Mouse (Mus musculus) adrenal gland, adult 8-10 months (tissue): ENCODE data around the gene C2cd5. TPM values are rescaled to one million over a fixed set of nuclear protein-coding genes. Genes with fewer than 3 reads are reported as not detected.

Experiments
- DNase-seq: peaks from one replicate; pipeline ENCODE4 v3.0.0; 2022
- total RNA-seq, 4 experiments: library from RNA; stranded (reverse); gene quantifications; 2 replicates each; pipeline ENCODE4 v1.2.4; 2022

Gene C2cd5
- total RNA-seq, 4 experiments from 2014 or later: 18.8 to 47.8 (median 33.3) TPM

GRCm38 (mm10) chr6:143115011-143115445, 15.1 kb upstream of the C2cd5 start:
- peak; percentile 76 for DNase-seq

GRCm38 (mm10) chr6:143114556-143114955, 14.6 kb upstream of the C2cd5 start:
- peak; percentile 70 for DNase-seq

DNA sequence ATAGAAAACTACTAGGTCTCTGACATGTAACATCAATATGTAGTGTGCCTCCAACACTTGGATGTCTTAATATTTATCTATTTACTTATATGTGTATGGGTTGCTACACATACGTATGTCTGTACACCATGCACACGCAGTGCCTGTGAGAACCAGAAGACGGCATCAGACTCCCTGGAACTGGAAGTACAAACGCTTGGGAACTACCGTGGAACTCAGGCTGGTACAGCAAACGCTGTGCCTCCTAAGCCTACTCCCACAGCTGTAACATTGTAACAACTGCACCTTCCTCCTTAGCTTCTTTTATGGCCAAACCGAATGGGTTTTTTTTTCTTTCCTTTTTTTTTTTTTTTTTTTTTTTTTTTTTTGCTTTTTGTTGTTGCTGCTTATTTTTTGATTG, 10.4 kb upstream of the C2cd5 start:
- DNase-seq: no peak

DNA sequence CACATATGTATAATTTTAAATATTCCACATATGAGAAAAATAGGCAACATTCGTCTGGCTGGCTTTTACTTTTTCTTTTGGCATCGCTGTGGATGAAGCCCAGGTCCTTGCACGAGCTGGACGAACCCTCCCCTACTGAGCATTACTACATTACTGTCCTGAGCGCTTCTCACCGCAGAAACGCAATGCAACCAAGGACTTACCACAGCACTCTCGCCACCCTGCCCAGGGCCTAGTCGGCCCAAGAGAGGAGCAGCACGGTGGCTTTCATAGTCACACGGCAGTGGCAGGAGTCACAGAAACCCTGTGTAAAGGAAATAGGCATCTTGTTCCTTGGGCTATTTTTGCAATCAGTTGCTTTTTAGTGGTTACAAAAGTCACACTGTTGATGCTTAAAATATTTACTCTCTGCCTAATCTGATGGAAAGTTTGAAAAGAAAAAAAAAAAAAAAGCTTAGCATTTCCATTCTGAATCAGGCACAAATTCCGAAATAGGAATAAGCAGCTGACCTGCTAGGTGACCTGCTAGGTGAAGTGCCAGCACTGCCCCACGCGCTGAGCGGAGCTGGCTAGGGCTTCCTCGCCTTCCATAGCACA, 9.8 kb upstream of the C2cd5 start:
- no peak for DNase-seq

DNA sequence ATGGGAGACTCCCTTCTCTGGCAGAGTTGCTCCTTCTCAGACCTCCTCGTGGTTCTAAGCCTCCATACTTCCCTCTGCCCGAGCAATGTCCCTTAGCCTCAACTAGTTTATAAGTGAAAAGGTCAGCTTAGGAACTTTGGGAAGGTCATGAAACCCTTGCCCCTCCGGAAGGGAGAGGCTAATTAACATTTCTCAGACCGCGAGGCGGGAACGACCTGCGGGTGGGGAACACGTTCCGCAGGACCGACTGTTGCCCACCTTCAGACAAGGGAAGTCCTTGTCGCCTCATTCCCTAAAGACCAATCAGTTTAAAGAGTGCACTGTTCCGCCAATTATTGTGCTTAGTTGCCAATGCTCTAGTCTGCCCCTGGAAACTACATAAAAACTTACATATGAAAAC, 8.1 kb upstream of the C2cd5 start:
- DNase-seq: no peak

DNA sequence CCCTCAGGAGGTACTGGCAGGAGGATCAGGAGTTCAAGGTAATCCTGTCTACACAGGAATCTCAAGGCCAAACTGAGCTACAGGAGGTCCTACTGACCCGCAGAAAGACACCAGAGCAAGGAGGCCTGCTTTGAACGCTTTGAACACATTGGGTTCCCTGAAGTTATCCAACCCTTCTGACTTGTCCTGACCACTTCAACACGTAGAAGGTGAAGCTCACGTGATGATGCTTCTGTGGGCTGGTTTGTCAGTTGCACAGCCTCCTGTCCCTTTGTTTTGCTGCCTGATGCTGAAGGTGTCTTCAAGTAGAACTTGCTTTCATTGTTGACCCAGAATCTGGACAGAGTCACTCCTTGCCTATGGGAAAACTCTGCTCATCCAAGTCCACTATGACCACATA, 7.7 kb upstream of the C2cd5 start:
- DNase-seq: no peak

DNA sequence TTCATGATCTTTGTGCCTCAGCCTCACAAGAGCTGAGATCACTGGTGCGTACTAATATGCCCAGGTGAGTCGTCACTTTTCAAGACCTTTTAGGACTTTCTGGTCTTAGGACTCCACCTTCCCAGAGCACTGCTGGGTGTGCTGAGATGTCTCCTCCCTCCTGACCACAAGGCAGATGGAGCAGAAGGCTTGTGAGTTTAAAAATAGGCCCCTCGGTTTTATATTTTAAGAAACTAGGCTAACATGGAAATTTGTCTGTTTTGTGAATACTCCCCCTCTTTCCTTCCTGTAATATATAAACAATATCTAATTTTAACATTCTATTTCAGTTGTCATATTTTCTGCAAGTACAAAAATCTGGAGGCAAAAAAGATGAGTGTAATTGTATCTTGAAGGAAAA, 5.8 kb upstream of the C2cd5 start:
- DNase-seq: no peak

DNA sequence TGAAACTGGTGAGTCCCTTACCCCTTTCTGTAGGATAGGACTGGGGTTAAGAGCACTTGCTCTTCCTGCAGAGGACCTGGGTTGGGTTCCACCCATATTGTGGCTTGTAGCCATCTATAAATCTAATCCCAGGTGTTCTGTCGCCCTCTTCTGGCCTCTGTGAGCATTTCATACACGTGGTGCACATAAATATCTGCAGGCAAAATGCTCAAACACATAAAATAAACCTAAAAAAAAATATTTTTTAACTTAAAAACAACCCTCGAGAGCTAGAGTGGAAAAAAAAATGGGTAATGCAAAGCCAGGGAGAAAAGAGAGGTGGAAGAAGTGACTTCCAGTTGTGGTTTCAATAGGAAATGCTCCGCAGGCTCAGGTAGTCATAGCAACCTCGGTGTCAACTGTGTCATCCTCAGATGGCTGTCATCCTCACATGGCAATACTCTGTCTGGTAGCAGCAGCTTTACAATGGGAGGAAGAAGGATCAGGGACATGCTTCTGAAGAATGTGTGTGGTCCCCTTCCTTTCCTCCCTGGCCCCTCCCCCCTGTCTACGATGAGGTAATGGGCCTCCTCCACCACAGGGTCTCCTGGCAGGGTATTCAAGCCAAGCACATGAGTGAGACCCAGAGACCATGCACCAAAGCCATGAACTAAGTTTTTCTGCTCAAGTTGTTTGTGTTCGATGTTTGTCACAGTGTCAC, 4.2 kb upstream of the C2cd5 start:
- DNase-seq: no peak

- no peak for DNase-seq
These were observed 656 bp upstream of the C2cd5 start for GRCm38 (mm10) chr6:143100478-143101115.

GRCm38 (mm10) chr6:143099281-143099680, 660 bp downstream of the C2cd5 start:
- peak; percentile 50 for DNase-seq

DNA sequence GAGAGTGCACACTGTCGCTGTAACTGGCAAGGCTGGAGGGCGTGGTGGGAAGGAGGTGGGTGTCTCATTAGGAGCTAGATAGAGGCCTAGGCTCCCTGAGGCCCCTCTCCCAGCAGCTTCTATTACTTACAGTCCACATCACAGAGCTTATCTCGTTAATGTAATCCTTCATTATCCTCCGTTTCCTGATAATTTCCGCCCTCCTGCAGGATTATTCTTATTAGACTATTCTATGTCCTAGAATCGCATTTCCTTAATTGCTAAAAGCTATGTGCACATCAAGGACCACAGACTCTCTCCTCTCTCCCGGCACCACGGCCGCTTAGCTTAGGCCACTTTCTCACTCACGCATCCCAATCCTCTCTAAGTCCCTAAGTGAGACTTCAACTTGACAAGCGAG, 4.8 kb downstream of the C2cd5 start:
- DNase-seq: no peak

- DNase-seq: no peak
These were observed 7.1 kb downstream of the C2cd5 start for GRCm38 (mm10) chr6:143092856-143093255.

DNA sequence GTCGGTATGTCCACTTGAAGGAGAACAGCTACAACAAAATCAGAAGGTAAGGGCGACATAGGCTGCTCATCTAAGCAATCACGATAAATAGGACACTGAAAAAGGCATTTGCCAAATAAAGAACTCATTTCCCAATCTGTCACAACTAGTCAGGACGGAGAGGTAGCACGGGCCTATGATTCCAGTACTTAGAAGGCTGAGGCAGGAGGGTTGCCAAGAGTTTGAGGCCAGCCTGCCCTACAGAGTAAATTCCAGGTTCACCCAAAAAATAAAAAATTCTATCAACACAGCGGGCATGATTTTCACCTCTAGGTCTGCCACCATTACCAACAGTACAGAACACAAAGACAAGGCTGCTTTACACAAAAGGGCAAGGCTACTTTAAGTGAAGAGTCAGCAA, 8.9 kb downstream of the C2cd5 start:
- no peak for DNase-seq

- no peak for DNase-seq
These were observed 12.6 kb downstream of the C2cd5 start for GRCm38 (mm10) chr6:143087332-143087731.

- no peak for DNase-seq
These were observed 14.0 kb downstream of the C2cd5 start for GRCm38 (mm10) chr6:143085898-143086297.

- DNase-seq: no peak
These were observed 15.5 kb downstream of the C2cd5 start for GRCm38 (mm10) chr6:143084314-143085025.

GRCm38 (mm10) chr6:143081479-143082106, 18.3 kb downstream of the C2cd5 start:
- no peak for DNase-seq

- DNase-seq: no peak
These were observed 19.2 kb downstream of the C2cd5 start for GRCm38 (mm10) chr6:143080774-143081173.

DNA sequence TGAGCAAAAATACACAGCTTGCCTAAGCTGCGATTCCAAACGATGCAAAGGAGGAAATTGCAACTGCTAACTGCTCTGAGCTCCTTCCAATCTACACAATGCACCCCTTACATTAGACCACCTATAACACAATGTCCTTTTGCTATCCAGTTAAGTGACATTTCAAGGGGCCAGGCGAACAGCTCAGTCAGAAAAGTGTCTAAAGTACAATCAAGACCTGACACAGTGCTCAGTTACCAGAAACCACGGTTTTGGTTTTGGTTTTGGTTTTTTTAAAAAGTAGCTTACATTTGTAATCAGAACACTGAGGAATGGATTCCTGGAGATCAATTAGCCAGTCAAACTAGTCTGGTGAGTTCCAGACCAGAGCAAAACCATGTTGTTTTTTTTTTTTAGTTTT, 20.8 kb downstream of the C2cd5 start:
- DNase-seq: no peak

- no peak for DNase-seq
These were observed 23.5 kb downstream of the C2cd5 start for GRCm38 (mm10) chr6:143076461-143076860.

DNA sequence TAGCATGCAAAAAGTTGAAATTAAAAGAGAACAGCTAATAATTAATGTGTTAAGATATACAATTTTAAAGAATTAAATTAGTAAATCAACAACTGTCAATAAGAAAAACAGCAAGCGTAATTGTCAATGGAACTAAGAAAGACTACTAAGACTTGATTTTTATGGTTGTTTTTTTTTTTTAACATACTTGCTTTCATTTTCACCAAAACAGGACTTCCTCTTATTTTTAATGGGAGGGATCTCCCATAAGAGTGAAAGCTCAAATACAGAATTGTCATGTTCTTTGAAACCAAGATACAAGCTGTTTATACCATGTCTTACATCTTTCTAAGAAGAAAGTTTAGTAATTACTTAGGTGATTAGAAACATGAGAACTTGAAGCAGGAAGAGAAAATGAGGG, 26.0 kb downstream of the C2cd5 start:
- DNase-seq: no peak

- DNase-seq: no peak
These were observed 26.5 kb downstream of the C2cd5 start for GRCm38 (mm10) chr6:143073476-143073875.
